Mouse (Mus musculus) MEL-GATA-1-ER (cell line): Measurements from ENCODE around the gene Tube1.

Source experiments
- DNase-seq: peaks from one replicate; pipeline ENCODE4 v3.0.0-alpha.2; 2012; ENCODE audit warnings: low read depth; ENCODE audit errors: extremely low read depth

The Tube1 gene

GRCm38 (mm10) chr10:39133462-39134310 lies at the start of gene Tube1, which contains the start of gene Fam229b:
Gene Tube1, plus strand, starts transcription at chr10:39133976.
Gene Fam229b, minus strand, starts transcription at chr10:39133914.
- DNase-seq = peak; percentile 68

GRCm38 (mm10) chr10:39096981-39097380 lies 36.8 kb upstream of the Tube1 start:
- DNase-seq = no peak

DNA sequence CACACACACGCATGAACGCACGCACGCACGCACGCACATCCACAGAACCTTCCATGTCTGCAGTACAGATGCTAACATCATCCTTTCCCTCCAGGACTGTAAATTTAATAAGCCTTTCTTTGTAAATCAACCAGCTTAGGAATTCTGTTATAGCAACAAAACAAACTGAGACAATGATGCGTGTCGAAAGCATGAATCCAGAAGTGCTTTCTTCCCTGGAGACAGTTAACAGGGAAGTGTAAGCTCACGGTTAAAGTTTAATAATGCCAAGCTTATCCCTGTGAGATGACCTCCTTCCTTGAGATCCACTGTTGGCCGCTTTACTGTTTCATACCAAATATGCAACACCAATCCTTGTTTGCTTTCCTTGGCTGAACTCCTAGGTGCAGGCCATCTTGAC lies 35.0 kb upstream of the Tube1 start:
- no peak for DNase-seq

DNA sequence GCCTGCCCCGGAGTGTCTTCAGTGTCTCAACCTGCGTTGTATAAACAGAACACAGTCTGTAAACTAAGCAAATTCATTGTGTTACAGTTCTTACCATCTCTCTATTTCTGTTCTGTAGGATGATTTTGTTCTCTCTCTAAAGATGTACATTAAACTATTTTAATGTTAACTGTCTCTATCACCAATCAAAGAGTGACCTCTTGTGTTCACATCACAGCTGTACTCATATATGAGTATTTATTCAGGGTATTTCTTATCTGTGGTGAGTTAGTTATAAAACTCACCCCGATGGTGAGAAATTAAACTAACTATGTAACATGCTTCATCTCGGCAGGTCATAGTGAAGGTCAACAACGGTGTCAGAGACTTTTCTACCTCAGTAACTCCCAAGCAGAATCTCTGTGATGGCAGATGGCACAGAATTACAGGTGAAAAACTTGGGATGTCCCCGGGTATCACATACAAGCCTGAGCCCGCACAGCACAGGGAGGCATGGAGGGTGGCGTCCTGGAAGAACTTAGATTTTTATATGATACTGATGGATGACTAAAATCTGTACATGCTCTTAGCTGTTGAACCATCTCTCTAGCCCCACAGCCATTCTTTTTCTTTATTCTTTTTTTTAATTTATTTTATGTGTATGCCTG lies 28.9 kb upstream of the Tube1 start:
- DNase-seq = no peak

DNA sequence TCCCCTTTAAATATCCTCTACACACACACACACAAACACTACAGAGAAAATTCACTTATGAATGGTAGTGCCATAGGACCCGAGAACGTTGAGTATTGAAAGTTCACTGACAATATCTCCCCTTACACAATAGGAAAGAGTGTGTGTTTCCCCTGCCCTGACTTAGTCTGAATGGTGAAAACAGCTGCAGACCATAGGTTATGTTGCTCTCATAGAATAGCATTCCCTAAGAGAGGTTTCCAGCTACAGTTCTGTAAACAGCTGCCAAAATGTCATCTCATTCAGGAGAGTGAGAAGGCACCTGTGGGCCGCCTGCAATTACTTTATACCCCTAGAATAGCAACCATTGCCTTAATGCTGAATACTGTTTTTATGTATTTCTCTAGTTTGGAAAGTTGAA lies 27.4 kb upstream of the Tube1 start:
- DNase-seq = no peak

GRCm38 (mm10) chr10:39106935-39107334 lies 26.8 kb upstream of the Tube1 start:
- no peak for DNase-seq

- no peak for DNase-seq
These were observed 24.8 kb upstream of the Tube1 start for GRCm38 (mm10) chr10:39108837-39109488.

DNA sequence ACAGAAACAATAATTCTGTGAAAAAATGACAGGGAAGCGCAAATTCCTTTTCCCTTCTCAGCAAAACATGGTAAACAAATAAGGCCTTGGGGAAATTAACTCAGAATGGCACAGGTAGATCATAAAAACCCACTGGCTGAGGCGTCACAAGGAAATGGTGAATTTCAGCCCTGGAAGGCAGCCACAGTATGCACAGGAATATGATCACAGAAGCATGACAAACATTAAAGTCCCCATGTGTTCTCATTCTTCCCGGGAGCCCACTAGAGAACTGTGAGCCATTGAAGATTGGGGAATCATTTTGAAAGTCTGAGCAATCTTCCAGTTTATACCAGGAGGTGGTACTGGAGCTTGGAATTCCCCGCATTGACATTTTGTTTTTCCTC lies 24.3 kb upstream of the Tube1 start:
- no peak for DNase-seq

DNA sequence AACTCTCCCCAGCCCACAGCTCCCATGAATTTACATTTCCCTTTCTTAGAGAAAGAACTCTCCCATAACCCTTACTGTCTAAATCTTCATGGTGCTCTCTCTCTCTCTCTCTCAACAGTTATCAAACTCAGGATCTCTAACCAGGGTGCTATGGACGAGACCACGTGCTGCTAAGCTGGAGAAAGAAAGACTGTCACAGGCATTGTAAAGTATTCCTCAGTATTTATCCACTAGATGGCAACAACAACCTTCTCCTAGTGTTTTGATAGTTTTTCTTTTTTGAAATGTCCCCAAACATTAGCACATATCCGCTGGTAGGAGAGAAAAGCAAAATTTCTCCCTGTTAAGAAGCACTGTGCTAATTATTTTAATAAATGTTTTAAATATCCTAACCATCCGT lies 12.4 kb upstream of the Tube1 start:
- DNase-seq = no peak

DNA sequence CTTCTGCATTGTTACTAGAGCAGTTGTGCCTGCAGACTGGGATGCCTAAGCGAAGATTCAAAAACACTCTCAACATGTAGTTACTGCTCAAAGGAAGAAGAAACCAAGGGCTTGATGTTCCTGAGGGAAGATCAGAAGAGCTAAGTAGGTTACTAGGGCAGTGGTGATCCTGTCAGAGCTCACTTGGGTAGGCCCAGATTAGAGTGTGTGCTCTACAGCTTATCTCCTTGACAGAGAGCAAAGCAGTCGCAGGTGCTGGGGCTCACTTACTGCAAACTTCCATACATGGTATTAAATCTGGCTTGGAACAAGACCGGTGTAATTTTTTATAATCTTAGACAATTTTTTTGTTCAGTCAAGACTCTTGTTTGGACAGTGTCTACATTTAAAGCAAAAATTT lies 4.0 kb downstream of the Tube1 start:
- no peak for DNase-seq

- no peak for DNase-seq
These were observed 5.0 kb downstream of the Tube1 start for GRCm38 (mm10) chr10:39138761-39139160.

DNA sequence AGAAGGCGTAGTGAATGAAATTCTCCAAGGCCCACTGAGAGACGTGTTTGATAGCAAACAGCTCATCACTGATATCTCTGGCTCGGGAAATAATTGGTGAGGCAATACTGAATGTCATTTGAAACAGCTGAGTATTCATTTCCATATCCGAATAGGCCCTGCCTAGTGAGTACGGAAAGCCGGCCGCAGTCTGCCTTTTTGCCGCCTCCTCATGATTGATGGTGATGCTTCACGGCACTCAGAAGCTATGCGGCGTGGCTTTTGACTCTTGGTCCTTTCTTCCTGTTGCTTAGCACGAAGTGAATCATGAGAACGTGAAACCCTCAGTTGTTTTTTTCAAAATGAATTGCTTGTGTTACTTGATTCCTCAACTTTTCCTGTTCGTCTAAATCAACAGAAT lies 7.1 kb downstream of the Tube1 start:
- DNase-seq = no peak

- DNase-seq = no peak
These were observed 7.6 kb downstream of the Tube1 start for GRCm38 (mm10) chr10:39141401-39141800.

DNA sequence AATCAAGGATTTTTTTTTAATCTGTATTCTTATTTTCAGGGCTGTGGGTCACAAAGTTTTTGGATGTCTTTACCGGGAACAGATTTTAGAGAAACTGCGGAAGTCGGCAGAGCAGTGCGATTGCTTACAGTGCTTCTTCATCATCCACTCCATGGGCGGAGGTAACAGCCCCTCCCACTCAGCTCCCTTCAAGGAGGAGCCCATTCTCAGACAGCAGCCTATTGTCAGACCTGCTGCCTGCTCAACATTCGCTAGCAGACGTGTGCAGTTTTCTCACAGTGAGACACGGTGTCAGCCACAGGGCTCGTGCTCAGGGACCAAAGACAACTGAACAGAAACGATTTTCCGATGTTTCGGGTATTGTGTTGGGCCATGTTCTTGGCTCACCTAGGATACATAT lies 8.4 kb downstream of the Tube1 start:
- no peak for DNase-seq

- DNase-seq = no peak
These were observed 22.9 kb downstream of the Tube1 start for GRCm38 (mm10) chr10:39156719-39157118.

DNA sequence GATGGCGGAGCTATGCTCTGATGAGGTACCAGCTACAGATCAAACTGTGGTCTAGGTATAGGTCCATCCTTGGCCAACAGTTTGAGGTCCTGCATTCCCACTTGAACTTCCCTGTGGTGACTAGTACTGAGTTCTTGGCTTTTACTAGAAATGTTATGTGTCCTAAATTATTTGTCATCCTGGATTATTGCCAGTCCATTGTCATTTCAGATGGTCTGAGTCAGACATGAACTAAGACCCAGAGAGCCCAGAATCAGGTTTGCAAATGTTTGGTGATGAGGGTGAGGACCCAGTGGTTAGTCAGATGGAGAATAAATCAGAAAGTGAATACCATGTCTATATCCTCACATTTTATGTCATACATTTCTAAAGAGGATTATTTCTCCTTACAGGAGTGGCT lies 23.5 kb downstream of the Tube1 start:
- DNase-seq = no peak

GRCm38 (mm10) chr10:39158306-39158705 lies 24.5 kb downstream of the Tube1 start:
- no peak for DNase-seq

- DNase-seq = no peak
These were observed 27.6 kb downstream of the Tube1 start for GRCm38 (mm10) chr10:39161406-39161805.

DNA sequence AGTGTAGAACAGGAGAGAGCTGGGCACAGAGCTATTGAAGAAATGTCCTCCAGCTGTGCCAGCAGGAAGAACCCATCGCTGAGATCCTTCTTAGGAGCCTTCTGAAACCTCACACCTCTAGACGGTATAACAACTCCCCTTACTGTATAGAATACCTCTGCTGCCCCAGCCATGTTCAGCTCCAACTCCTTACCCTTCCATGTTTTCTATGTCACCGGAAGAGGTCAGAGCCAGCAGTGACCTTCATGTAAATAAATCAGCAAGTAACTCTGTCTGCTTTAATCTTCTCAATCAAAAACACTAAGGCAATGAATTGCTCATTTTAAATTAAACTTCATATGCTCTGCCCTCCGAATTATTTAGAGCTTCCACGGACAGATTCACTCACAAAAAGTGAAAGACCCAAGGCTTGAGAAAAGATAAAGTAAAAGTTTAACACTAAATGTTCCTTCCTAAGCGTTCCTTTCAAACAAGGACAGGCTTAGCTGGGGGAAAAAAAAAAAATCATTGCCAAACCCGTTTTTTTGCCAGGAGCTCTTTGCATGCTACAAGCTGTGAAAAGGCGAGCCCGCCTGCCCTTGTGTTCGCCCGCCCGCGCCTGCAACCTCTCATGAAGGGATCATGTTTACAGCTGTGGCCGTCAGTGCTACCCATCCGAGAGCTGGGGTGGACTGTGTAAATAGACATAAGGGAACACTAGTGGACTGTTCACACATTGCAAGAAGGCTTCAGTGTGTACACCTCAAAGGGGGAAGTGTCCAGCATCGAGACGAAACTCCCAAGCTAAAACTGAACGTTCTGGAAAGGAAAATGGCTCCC lies 29.1 kb downstream of the Tube1 start:
- DNase-seq = no peak

GRCm38 (mm10) chr10:39163694-39164093 lies 29.9 kb downstream of the Tube1 start, which contains the start of gene Ccn6:
Gene Ccn6, minus strand, starts transcription at chr10:39163794.
- DNase-seq = no peak

DNA sequence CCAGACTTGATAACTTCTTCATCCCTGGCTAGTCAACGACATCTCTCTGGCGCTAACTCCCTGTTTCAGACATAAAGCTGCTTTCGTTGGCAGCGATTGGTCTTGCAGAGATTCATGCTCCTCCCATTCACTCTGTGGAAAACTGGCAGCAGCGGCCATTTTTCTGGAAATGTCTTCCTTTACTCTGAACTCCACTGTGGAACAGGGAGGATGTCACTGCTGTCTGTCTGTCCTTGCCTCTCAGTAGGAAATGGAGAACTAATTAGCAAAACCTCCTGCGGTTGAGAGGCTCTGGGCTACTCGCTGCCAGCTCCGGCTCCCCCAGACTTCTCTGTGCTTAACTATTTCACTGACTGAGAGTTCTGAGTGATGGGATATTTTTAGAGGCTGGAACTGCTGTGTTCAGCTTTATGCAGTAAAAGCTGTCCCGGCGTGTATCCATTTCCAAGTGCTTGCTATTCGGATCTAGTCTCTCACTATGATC lies 31.9 kb downstream of the Tube1 start:
- no peak for DNase-seq
